Mouse (Mus musculus): Measurements from ENCODE around the gene Rcor1.
"Not testable (repeated sequence)": the region's sequence is repeated elsewhere in the genome, so short reads cannot be mapped to it uniquely, and the experiment has no call there.

Rcor1 gene

GRCm38 (mm10) chr12:111067816-111068215 lies 28.7 kb downstream of the Rcor1 start:
- DNase-seq (ENCODE audit: low spot score in 2 of 2), result no peak

GRCm38 (mm10) chr12:111069299-111069698 lies 30.1 kb downstream of the Rcor1 start:
- not testable (repeated sequence) for DNase-seq (ENCODE audit: low spot score in 2 of 2)

DNA sequence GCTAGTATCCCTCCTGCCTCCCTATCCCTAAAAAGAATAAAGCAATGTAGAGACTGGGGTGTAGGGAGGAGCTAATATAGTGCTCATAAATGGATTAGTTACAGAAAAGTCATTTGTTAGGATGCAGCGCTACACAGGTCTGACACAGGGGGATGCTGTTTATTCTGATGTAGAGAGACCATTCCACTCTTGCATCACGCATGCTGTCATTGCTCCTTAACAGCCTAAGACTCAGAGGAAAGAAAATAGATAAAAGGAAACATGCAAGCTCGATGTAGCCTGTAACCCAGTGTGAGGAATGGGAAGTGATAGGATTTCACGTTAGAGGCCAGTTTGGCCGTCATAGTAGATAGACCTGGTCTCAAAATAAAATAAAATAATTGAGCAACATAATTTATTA lies 31.9 kb downstream of the Rcor1 start:
- no peak for DNase-seq (ENCODE audit: low spot score in 2 of 2)

DNA sequence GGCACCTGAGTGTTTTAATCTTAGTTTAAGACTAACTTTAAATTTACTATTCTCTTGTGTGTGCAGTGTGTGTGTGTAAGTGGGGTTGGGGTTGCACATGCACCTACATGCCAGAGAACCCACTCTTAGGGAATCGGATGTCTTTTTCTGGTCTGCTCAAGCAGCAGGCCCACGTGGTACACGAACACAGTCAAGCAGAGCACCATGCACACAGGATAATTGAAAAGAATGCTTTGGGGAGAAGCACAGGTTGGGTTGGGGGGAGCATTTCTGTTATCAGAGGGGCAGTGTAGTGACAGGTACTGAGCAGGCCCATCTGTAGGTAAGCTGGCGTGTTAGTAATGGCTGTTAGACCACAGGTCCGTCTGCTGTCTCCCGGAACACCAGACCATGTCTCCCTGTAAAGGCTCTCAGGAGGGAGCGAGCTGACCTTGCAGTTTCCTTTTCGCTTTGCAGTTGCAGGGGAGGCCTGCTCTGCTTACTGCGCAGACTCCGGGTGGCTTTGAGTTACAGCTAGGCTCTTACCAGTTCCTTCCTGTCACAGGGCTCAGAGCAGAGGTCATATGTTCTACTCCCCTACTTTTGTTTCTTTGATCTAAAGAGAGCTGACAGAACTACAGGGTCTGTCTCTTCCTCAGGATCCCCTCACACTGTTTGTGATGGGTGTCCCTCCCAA lies 32.5 kb downstream of the Rcor1 start:
- DNase-seq (ENCODE audit: low spot score in 2 of 2), result no peak

DNA sequence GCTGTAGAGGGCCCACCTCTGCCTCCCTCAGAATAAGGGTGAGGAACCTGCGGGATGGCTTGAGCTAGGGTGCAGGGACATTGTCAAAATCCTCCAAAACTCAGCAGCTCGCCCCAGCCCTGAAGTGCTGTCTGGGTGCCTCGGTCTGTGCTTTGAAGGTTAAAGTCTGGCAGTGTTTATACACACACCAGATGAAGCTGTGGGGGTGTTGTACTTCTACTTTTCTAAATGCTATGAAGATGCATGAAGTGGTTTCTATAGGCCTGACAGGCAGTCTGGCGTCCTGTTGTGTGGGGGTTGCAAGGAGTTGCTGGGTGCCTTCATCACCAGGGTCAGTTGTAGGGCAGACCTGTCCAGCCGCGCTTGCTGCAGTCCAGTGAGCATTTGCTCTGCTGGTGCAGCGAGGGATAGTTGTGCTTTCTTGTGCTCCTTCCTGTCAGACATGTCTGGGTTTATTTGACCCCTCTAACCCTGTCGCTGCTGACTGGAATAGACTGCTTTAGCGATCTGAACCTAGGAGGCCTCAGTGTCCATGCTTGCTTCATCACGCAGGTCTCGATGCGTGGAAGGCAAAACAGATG lies 37.3 kb downstream of the Rcor1 start:
- DNase-seq (ENCODE audit: low spot score in 2 of 2), result no peak

DNA sequence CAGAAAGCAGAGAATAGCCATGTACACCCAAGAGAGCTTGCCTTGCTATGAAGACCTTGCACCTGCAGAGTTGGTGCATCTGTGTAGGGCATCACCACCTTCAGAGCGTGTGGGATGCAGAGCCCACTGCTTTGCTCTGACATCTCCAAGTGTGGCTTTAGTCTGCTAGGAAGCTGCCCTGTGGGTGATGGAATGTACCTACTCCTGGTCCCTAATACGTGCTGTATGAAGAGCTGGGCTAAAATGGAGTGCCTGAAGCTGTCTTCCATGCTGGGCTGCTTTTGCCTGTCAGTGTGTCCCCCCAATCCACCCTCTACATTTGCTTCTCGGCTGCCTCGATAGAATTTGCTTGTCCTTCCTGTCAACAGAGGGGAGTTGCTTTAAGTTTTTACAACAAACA lies 46.4 kb downstream of the Rcor1 start:
- DNase-seq (ENCODE audit: low spot score in 2 of 2), result no peak

GRCm38 (mm10) chr12:111087066-111087465 lies 47.9 kb downstream of the Rcor1 start:
- DNase-seq (ENCODE audit: low spot score in 2 of 2), result no peak

GRCm38 (mm10) chr12:111088186-111088585 lies 49.0 kb downstream of the Rcor1 start:
- peak; percentile 36 to 57 for DNase-seq (ENCODE audit: low spot score in 2 of 2)

DNA sequence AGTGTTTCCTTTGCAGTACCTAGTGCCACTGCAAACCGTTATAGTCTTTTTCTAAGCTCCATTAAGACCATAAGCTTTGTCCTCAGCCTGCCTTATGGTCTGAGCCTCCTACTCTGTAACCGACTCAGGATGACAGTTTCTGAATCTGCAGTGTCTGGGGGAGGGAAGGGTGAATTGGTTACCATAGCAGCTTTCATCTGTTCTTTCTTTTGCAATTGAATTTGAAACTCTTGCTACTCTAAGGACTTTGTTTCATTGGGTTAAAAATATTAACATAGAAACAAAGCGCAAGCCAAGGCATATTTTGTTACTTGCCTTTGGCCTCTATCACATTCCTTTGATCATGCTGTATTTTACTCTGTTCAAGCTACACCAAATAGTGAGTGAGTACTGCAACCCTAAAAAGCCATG lies 49.6 kb downstream of the Rcor1 start:
- no peak for DNase-seq (ENCODE audit: low spot score in 2 of 2)

DNA sequence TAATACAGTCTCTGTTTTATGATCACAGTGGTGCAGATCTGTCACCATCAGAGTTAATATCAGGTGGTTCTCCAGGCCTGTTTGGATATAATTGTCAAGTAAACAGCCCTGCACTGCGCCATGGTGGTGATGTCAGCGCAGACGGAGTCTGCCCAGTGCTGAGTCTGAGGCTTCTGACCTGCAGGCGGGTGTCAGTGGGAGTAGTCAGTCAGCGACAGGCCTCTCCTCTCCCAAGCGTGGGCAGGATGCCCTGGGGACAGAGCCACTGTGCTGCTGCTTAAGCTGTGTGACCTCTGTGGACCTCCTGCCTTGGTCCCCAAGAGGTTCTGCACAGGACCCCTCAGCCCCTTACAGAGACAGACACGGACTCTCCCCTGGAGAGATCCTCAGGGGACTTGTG lies 50.0 kb downstream of the Rcor1 start:
- DNase-seq (ENCODE audit: low spot score in 2 of 2), result no peak

- DNase-seq (ENCODE audit: low spot score in 2 of 2), result no peak
Observed at GRCm38 (mm10) chr12:111090801-111091200, 51.6 kb downstream of the Rcor1 start.

DNA sequence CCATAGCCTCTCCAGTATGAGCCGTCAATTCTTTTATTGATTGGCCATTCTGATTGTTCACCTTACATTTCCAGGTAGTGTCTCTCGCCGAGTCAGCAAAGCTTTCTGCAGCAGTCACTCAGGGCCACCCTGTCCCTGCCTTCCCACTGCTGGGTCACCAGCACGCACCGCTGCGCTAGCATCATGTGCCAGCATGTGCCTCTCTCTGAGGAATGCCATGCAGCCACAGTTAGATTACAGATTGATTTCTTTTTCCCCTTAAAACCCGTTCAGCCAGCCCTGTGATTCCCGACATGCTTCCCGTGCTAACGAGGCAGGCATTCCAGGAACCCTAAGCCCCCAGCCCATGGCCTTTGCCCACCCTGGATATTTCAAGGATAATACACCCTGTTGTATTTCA lies 52.8 kb downstream of the Rcor1 start:
- peak in 1 of 2 experiments; percentile 58 for DNase-seq (ENCODE audit: low spot score in 2 of 2)

GRCm38 (mm10) chr12:111094073-111094472 lies 54.9 kb downstream of the Rcor1 start:
- peak in 1 of 2 experiments; percentile 19 for DNase-seq (ENCODE audit: low spot score in 2 of 2)

DNA sequence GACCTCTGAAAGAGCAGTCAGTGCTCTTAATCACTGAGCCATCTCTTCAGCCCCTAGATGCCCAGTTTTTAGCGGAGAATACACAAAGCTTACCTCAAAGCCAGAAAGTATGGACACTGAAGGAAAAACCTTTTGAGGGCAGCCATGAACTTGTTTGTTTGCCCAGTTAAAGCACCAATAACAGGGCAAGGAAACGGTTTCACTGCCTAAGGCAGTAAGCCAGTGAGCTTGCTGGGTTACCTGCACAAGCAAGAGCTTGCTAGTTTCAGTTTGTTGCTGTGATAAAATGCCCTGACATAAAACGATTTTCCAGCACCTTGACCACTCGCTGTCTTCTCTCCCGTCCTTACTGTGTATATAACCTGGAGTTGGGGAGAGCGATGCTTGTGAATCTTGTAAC lies 55.9 kb downstream of the Rcor1 start:
- no peak for DNase-seq (ENCODE audit: low spot score in 2 of 2)

DNA sequence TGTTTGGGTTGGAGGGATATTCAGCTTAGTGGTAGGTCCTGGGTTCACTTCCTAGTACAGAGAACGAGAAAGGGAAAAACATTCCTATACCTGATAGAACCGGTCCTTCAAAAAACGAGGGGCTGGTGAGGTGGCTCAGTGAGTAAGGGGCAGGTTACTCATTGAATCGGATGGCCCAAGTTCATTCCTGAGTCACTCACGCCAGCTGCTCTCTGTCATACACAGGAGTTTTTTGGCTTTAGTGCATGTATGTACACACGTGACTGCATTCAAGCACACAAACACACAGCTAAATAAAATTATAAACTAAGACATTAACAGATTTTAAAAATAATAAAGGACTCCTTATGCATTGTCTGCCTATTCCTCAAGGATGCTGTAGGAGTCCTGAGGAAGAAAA lies 57.1 kb downstream of the Rcor1 start:
- no peak for DNase-seq (ENCODE audit: low spot score in 2 of 2)

DNA sequence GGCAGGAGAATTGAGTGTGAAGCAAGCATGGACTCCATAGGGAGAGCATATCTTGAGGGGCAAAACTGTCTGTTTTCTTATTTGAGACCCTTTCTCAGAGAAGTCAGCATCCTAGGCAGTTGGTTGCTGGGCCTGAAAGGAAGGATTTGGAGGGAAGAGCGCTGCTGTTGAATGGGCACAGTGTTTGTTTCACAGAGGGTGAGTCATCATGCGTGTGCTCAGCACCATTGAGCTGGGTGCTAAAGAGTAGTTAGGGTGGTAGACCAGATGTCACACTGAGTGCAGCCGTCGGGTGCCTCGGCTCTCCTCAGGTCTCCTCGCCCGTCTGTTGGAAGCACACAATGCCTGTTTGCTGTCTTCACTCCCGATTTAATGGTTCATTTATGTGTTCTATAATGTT lies 57.9 kb downstream of the Rcor1 start:
- DNase-seq (ENCODE audit: low spot score in 2 of 2), result no peak

DNA sequence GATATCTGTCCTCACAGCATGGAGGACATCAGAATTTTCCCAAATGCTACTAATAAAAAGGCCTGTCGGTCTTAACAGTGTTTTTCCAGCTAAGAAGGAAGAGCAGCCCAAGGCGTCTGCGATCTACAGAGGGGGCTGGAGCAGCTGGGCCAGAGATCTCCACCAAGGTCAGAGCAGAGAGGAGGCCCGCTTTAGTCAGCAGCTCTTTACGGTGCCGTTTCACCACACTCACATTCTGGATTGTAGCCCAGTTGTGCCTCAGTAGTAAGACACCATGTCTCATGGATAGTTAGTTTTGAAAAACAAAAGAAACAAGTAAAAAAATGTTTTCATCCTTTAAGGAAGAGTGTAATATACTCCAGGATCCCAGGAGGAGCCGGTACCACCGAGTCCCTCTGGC lies 72.0 kb downstream of the Rcor1 start:
- no peak for DNase-seq (ENCODE audit: low spot score in 2 of 2)

DNA sequence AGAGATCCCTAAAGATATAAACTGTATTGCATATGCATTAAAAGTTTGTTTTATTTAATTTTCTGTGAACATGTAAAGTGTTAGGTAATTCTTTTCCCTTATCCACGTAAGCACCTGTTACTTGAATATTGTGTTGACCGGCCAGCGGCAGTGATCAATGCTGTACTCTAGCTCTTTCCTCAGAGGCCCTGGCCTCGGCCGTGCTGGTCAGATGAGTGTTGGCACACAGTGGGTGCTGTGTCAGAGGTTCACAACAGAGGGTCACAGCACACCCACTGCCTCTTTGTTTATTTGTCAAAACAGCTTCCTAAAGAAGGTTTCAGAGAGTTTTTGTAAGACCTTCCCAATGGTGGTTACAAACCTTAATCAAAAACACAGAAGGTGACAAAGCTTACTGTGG lies 75.4 kb downstream of the Rcor1 start:
- DNase-seq (ENCODE audit: low spot score in 2 of 2), result no peak

DNA sequence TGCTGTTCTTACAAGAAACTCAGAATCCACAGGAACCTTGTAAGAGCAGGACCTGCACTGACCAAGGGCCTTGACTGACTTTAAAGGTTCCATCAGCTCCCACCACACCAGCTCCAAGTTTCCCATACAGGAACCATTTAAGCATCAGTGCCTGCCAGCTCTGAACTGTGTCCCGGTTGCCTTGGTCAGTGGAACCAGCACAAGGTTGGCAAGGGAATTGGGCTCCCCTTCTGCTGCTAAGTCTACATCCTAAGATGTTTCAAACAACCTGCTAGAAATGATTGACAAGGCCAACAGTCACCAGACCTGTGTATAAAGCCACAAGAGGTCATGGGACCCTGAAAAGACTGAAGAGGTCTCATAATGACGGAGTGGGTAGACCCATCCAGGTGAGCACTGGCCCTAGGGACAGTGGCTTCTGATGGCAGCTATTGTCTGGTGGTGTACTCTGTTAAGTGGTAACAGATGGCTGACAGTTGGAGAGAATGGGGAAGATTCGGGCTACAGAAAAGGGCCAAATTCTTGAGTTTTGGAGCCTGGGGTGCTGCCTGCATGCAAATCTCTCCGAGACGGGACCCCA lies 80.4 kb downstream of the Rcor1 start:
- no peak for DNase-seq (ENCODE audit: low spot score in 2 of 2)

- DNase-seq (ENCODE audit: low spot score in 2 of 2), result no peak
Observed at GRCm38 (mm10) chr12:111120976-111121645, 82.0 kb downstream of the Rcor1 start.

GRCm38 (mm10) chr12:111122332-111122852 lies 83.2 kb downstream of the Rcor1 start:
- no peak for DNase-seq (ENCODE audit: low spot score in 2 of 2)

DNA sequence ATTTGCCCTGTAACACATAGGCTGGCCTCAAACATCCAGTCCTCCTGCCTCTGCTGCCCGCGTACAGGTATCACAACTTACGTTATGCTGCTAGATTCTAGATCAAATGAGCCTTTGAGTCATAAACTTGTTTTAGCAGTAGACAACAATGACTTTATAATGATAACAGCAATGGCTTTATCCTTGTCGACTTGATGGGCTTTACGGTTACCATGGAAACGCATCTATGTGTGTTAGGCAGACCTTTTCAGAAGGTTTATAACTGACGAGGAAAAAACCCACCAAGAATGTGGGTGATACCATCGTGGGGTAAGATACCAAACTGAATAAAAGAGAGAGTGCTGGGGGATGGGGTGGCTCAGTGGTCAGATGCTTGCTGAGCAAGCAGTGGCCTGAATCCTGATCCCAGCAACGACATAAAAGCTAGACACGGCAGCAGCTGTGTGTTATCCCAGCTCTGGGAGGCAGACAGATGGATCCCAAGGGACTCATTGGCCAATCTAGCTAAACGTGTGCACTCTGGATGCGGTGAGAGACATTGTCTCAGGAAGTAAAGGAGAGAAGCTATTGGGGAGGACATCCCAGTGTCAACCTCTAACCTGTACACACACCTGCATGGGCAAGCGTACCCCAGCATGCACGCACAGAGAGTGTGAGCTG lies 85.6 kb downstream of the Rcor1 start:
- no peak for DNase-seq (ENCODE audit: low spot score in 2 of 2)

Measured in urinary bladder, adult 18-20 months (tissue).